In the genomic region with DNA sequence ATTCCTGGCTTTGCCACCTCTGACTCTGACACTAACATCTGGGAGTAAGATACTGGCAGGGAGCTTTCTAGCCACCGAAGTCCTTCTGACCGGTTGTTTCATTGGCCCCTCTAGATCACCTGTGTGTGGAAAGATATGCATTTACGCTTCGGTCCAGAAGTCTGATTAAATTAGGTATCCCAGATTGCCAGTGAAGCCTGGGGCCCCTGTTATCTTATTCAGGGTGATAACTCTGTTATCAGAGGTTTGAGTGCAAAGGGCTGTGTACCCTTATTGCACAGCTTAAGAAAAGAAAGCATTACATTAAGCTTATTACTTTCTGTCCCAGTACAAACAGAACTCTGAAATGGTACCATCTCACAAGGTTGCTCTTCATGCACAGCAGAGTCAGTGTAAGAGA, we compare ENCODE assay signal across 35 mouse cellular contexts. TPM values are rescaled to one million over a fixed set of nuclear protein-coding genes. Genes with fewer than 3 reads are reported as not detected.
"Had no signal": no experiment of that assay in that cellular context is flagged by ENCODE, and none has a peak within 500 bp of the region (broad histone marks: within the 10 kb centered on the region; RNA-seq: fewer than 3 reads in every experiment).

No protein-coding gene starts in this region.

- ATAC-seq: liver, embryonic 12.5 days; liver, postnatal 0 days; lung, postnatal 0 days; midbrain, embryonic 13.5 days; midbrain, embryonic 15.5 days; midbrain, embryonic 16.5 days had no signal

- DNase-seq: left cerebral cortex, postnatal 4 days; liver; liver, embryonic 13.5 days; liver, postnatal 0 days; lung, adult 18-20 months; lung, adult 2 months; lung, embryonic 14.5 days; lung, postnatal 10 days; lung, postnatal 14 days; lung, postnatal 36 days; lung, postnatal 4 days; midbrain, embryonic 14.5 days had no signal

- H3K4me3 ChIP-seq: left cerebral cortex, adult 2 months; limb, embryonic 10.5 days; limb, embryonic 12.5 days; limb, embryonic 13.5 days; limb, embryonic 15.5 days; liver, embryonic 12.5 days; liver, embryonic 13.5 days; liver, embryonic 15.5 days; lung, embryonic 15.5 days; megakaryocyte, embryonic 14.5 days; midbrain, embryonic 10.5 days; midbrain, embryonic 12.5 days; midbrain, embryonic 13.5 days; midbrain, embryonic 15.5 days; myocyte had no signal

- H3K9ac ChIP-seq: limb, embryonic 12.5 days; limb, embryonic 13.5 days; limb, embryonic 15.5 days; liver, embryonic 12.5 days; liver, embryonic 13.5 days; liver, embryonic 14.5 days; liver, embryonic 15.5 days; liver, postnatal 0 days; lung, embryonic 14.5 days; lung, embryonic 15.5 days; midbrain, embryonic 12.5 days; midbrain, embryonic 13.5 days; midbrain, embryonic 15.5 days had no signal

- H3K9me3 ChIP-seq: limb, embryonic 10.5 days; limb, embryonic 12.5 days; limb, embryonic 13.5 days; limb, embryonic 15.5 days; liver, embryonic 12.5 days; liver, embryonic 13.5 days; liver, embryonic 15.5 days; lung, embryonic 15.5 days; megakaryocyte, embryonic 14.5 days; midbrain, embryonic 10.5 days; midbrain, embryonic 12.5 days; midbrain, embryonic 13.5 days; midbrain, embryonic 15.5 days had no signal

- H3K4me1 ChIP-seq: limb, embryonic 15.5 days; midbrain, embryonic 12.5 days had no signal

- H3K27ac ChIP-seq: left cerebral cortex, adult 2 months; limb, embryonic 10.5 days; limb, embryonic 12.5 days; limb, embryonic 13.5 days; limb, embryonic 15.5 days; liver, embryonic 12.5 days; liver, embryonic 13.5 days; liver, embryonic 14.5 days; liver, embryonic 15.5 days; lung, embryonic 15.5 days; macrophage; midbrain, embryonic 10.5 days; midbrain, embryonic 12.5 days; midbrain, embryonic 13.5 days; midbrain, embryonic 15.5 days had no signal

- H3K27me3 ChIP-seq: limb, embryonic 12.5 days; limb, embryonic 13.5 days; limb, embryonic 15.5 days; liver, embryonic 13.5 days; liver, embryonic 15.5 days; lung, embryonic 15.5 days; midbrain, embryonic 12.5 days; midbrain, embryonic 13.5 days; midbrain, embryonic 15.5 days had no signal

- H3K4me2 ChIP-seq: limb, embryonic 12.5 days; limb, embryonic 13.5 days; limb, embryonic 15.5 days; liver, embryonic 11.5 days; liver, embryonic 12.5 days; liver, embryonic 13.5 days; liver, embryonic 15.5 days; lung, embryonic 14.5 days; lung, embryonic 15.5 days; midbrain, embryonic 11.5 days; midbrain, embryonic 12.5 days; midbrain, embryonic 13.5 days; midbrain, embryonic 15.5 days had no signal

- H3K36me3 ChIP-seq: limb, embryonic 10.5 days; limb, embryonic 12.5 days; limb, embryonic 13.5 days; limb, embryonic 15.5 days; liver, embryonic 12.5 days; liver, embryonic 13.5 days; liver, embryonic 15.5 days; lung, embryonic 15.5 days; midbrain, embryonic 10.5 days; midbrain, embryonic 12.5 days; midbrain, embryonic 13.5 days; midbrain, embryonic 15.5 days had no signal

RNA-seq across cellular contexts. Expression of gene Tsku, which starts 18.1 kb away (rescaled TPM):
- total RNA-seq: megakaryocyte progenitor cell, adult 5-6 weeks; megakaryocyte-erythroid progenitor cell, adult 5-6 weeks; monocyte, adult 5-6 weeks had no signal
